Mouse (Mus musculus) left cerebral cortex, adult 9 months (tissue): ENCODE measurements around the gene Nit2.
"Not testable (repeated sequence)": the region's sequence is repeated elsewhere in the genome, so short reads cannot be mapped to it uniquely, and the experiment has no call there.

ENCODE experiments used
- DNase-seq, 2 experiments: peaks; one replicate each; pipeline ENCODE4 v3.0.0; 2022; ENCODE audit warnings: low spot score in 2 of 2

Nit2 gene

GRCm38 (mm10) chr16:57166611-57167513 lies at the start of gene Nit2:
TSS of gene Nit2 (minus strand) at chr16:57167341.
- peak; percentile 76 to 93 for DNase-seq

- DNase-seq = no peak
Observed at GRCm38 (mm10) chr16:57215957-57216356, 48.8 kb upstream of the Nit2 start.

GRCm38 (mm10) chr16:57211037-57211436 lies 43.9 kb upstream of the Nit2 start:
- DNase-seq = no peak

- DNase-seq = no peak
Observed at GRCm38 (mm10) chr16:57208342-57208741, 41.2 kb upstream of the Nit2 start.

GRCm38 (mm10) chr16:57197281-57197680 lies 30.1 kb upstream of the Nit2 start:
- DNase-seq = no peak

GRCm38 (mm10) chr16:57196590-57196989 lies 29.4 kb upstream of the Nit2 start:
- DNase-seq = no peak

GRCm38 (mm10) chr16:57191214-57191613 lies 24.1 kb upstream of the Nit2 start:
- no peak for DNase-seq

GRCm38 (mm10) chr16:57190390-57190789 lies 23.2 kb upstream of the Nit2 start:
- no peak for DNase-seq

- DNase-seq = no peak
Observed at GRCm38 (mm10) chr16:57189493-57189892, 22.4 kb upstream of the Nit2 start.

GRCm38 (mm10) chr16:57186618-57187017 lies 19.5 kb upstream of the Nit2 start:
- DNase-seq = no peak

- DNase-seq = no peak
Observed at GRCm38 (mm10) chr16:57182037-57182436, 14.9 kb upstream of the Nit2 start.

- peak in 1 of 2 experiments; percentile 57 for DNase-seq
Observed at GRCm38 (mm10) chr16:57181180-57181579, 14.0 kb upstream of the Nit2 start.

GRCm38 (mm10) chr16:57177664-57178063 lies 10.5 kb upstream of the Nit2 start:
- no peak for DNase-seq

- peak in 1 of 2 experiments; percentile 59 for DNase-seq
Observed at GRCm38 (mm10) chr16:57177254-57177653, 10.1 kb upstream of the Nit2 start.

GRCm38 (mm10) chr16:57176276-57176675 lies 9.1 kb upstream of the Nit2 start:
- DNase-seq = peak; percentile 67 to 70

- DNase-seq = no peak
Observed at GRCm38 (mm10) chr16:57175751-57176150, 8.6 kb upstream of the Nit2 start.

- DNase-seq = not testable (repeated sequence)
Observed at GRCm38 (mm10) chr16:57174480-57174879, 7.3 kb upstream of the Nit2 start.

GRCm38 (mm10) chr16:57171570-57171969 lies 4.4 kb upstream of the Nit2 start:
- DNase-seq = peak in 1 of 2 experiments; percentile 34

- no peak for DNase-seq
Observed at GRCm38 (mm10) chr16:57171161-57171560, 4.0 kb upstream of the Nit2 start.

GRCm38 (mm10) chr16:57168236-57168635 lies 1.1 kb upstream of the Nit2 start:
- DNase-seq = no peak

GRCm38 (mm10) chr16:57167514-57167912 lies 372 bp upstream of the Nit2 start:
- no peak for DNase-seq

GRCm38 (mm10) chr16:57166086-57166485 lies 1.1 kb downstream of the Nit2 start:
- no peak for DNase-seq

GRCm38 (mm10) chr16:57165157-57165556 lies 2.0 kb downstream of the Nit2 start:
- DNase-seq = no peak
